Mouse (Mus musculus): ENCODE data around the gene Foxn1.

DNA sequence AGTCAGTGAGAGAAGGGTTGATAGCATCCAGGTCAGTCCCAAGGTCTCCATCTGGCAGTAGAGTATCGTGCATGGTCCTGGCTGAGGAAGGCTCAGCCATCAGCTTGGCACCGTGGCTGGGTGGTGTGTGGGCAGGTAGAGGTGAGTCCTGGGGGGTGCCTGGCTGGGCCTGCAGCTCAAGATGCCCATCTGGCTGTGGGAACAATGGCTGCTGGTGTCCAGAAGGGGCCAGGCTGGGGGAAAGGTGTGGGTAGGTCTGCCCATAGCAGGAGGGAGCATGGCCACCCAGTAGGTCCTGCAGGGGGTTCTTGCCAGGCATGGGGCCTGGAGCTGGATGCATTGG lies 25.6 kb downstream of the Foxn1 start:
- TF ChIP-seq CTCF (IDR thresholded peaks at IDR 0.05; ENCODE audit: low read depth) = no peak
- TF ChIP-seq EP300 (IDR thresholded peaks at IDR 0.05; ENCODE audit: low read depth) = no peak
